Mouse (Mus musculus): Measurements from ENCODE around the gene Olfr549.

Gene Olfr549

GRCm38 (mm10) chr7:102549570-102549969 lies at the start of gene Olfr549:
Olfr549 (plus strand) TSS chr7:102549870.
- no peak for DNase-seq

- no peak for DNase-seq
Observed at GRCm38 (mm10) chr7:102501986-102502385, 47.7 kb upstream of the Olfr549 start.

- peak; percentile 41 to 78 for DNase-seq
Observed at GRCm38 (mm10) chr7:102506848-102507247, 42.8 kb upstream of the Olfr549 start.

GRCm38 (mm10) chr7:102508066-102508465 lies 41.6 kb upstream of the Olfr549 start:
- no peak for DNase-seq

- no peak for DNase-seq
Observed at GRCm38 (mm10) chr7:102508666-102509065, 41.0 kb upstream of the Olfr549 start.

GRCm38 (mm10) chr7:102509726-102510125 lies 39.9 kb upstream of the Olfr549 start:
- DNase-seq = no peak

- DNase-seq = no peak
Observed at GRCm38 (mm10) chr7:102511927-102512326, 37.7 kb upstream of the Olfr549 start.

GRCm38 (mm10) chr7:102512814-102513435 lies 36.7 kb upstream of the Olfr549 start:
- DNase-seq = peak; percentile 87 to 88

- no peak for DNase-seq
Observed at GRCm38 (mm10) chr7:102514144-102514543, 35.5 kb upstream of the Olfr549 start.

GRCm38 (mm10) chr7:102516261-102517050 lies 33.2 kb upstream of the Olfr549 start:
- peak; percentile 13 to 37 for DNase-seq

GRCm38 (mm10) chr7:102517051-102517335 lies 32.7 kb upstream of the Olfr549 start:
- DNase-seq = no peak

- DNase-seq = no peak
Observed at GRCm38 (mm10) chr7:102529052-102529451, 20.6 kb upstream of the Olfr549 start.

GRCm38 (mm10) chr7:102534449-102534848 lies 15.2 kb upstream of the Olfr549 start, which contains the start of gene Olfr547:
Olfr547 (plus strand) TSS chr7:102534749.
- no peak for DNase-seq

- no peak for DNase-seq
Observed at GRCm38 (mm10) chr7:102540596-102540995, 9.1 kb upstream of the Olfr549 start, which contains the start of gene Olfr548-ps1. Olfr548-ps1 (plus strand) TSS chr7:102540896.

GRCm38 (mm10) chr7:102541251-102541650 lies 8.4 kb upstream of the Olfr549 start:
- no peak for DNase-seq

GRCm38 (mm10) chr7:102553279-102553678 lies 3.6 kb downstream of the Olfr549 start:
- DNase-seq = no peak

GRCm38 (mm10) chr7:102564999-102565997 lies 15.6 kb downstream of the Olfr549 start, which contains the start of gene Trim21:
Trim21 (minus strand) TSS chr7:102565486.
- DNase-seq = peak; percentile 87 to 90

- no peak for DNase-seq
Observed at GRCm38 (mm10) chr7:102566219-102566618, 16.5 kb downstream of the Olfr549 start.

GRCm38 (mm10) chr7:102571142-102571541 lies 21.5 kb downstream of the Olfr549 start, which contains the start of gene Olfr550:
Olfr550 (plus strand) TSS chr7:102571442.
- DNase-seq = no peak

- DNase-seq = no peak
Observed at GRCm38 (mm10) chr7:102573174-102573830, 23.6 kb downstream of the Olfr549 start.

GRCm38 (mm10) chr7:102575998-102576397 lies 26.3 kb downstream of the Olfr549 start:
- DNase-seq = no peak

GRCm38 (mm10) chr7:102591786-102592185 lies 42.1 kb downstream of the Olfr549 start, which contains the start of gene Olfr551:
Olfr551 (minus strand) TSS chr7:102591886.
- DNase-seq = no peak
